Mouse (Mus musculus) heart, embryonic 12.5 days (tissue): Measurements from ENCODE around the gene Tfeb. TPM values are rescaled to one million over a fixed set of nuclear protein-coding genes. Genes with fewer than 3 reads are reported as not detected.

Experiments
- ATAC-seq: fragments of 200-750 bp; cut with Nextera tagmentation; 2 replicates; pipeline ENCODE4 v1.8.0; 2017; ENCODE audit warnings: moderate TSS enrichment, moderate library complexity; ENCODE audit not compliant: insufficient number of reproducible peaks, low FRiP score
- H3K27ac ChIP-seq: fragments of 300-500 bp; sonication (generic); 2 replicates; pipeline ENCODE4 v1.5.1; 2016; ENCODE audit warnings: mild to moderate bottlenecking, moderate library complexity; ENCODE audit not compliant: poor library complexity, severe bottlenecking
- H3K27me3 ChIP-seq: fragments of 300-500 bp; sonication (generic); replicated peaks from 2 replicates; pipeline ENCODE4 v1.6.1; 2016; ENCODE audit warnings: mild to moderate bottlenecking, moderate library complexity
- H3K36me3 ChIP-seq: fragments of 300-500 bp; sonication (generic); 2 replicates; pipeline ENCODE4 v1.6.1; 2016; ENCODE audit warnings: mild to moderate bottlenecking, moderate library complexity
- H3K4me1 ChIP-seq: fragments of 300-500 bp; sonication (generic); replicated peaks from 2 replicates; pipeline ENCODE4 v1.6.1; 2016; ENCODE audit warnings: mild to moderate bottlenecking
- H3K4me2 ChIP-seq: fragments of 300-500 bp; sonication (generic); 2 replicates; pipeline ENCODE4 v1.6.1; 2016; ENCODE audit warnings: mild to moderate bottlenecking, moderate library complexity
- H3K4me3 ChIP-seq: fragments of 300-500 bp; sonication (generic); 2 replicates; pipeline ENCODE4 v1.5.1; 2016; ENCODE audit warnings: mild to moderate bottlenecking
- H3K9ac ChIP-seq: fragments of 300-500 bp; sonication (generic); 2 replicates; pipeline ENCODE4 v1.6.1; 2016; ENCODE audit warnings: mild to moderate bottlenecking, moderate library complexity
- H3K9me3 ChIP-seq: fragments of 300-500 bp; sonication (generic); replicated peaks from 2 replicates; pipeline ENCODE4 v1.6.1; 2016; ENCODE audit warnings: mild to moderate bottlenecking, moderate library complexity
- WGBS: fragments of 180-500 bp; shearing (Covaris S2); methylation state at CpG from one replicate; pipeline ENCODE4 v1.1.7; 2016; 5-methylcytosine and 5-hydroxymethylcytosine counted together
- polyA plus RNA-seq: library from polyadenylated mRNA; unstranded; fragments of >200 nt; fragmentation: Nextera tagmentation; extraction: Ambion mirVana; gene quantifications from 2 replicates; pipeline ENCODE4 v1.2.1, GENCODE M21; 2016

Tfeb gene
- polyA plus RNA-seq, 1 experiment from 2014 or later: 22.7 TPM

GRCm38 (mm10) chr17:47833628-47834481 is 97.0 kb downstream of the Tfeb start:
- Histone ChIP-seq H3K27me3 (0 out of 2 replicates have a peak, but pooled peaks cover 11% of the 10 kb centered on the region), H3K4me3 (peak overlapping the region; percentile 70), H3K36me3 (peaks cover 16% of the 10 kb centered on the region), H3K9ac (peak overlapping the region; percentile 80), H3K4me1 (peaks cover 56% of the 10 kb centered on the region), H3K9me3 (no peaks in the 10 kb centered on the region), H3K27ac (peak overlapping the region; percentile 79), H3K4me2 (peak overlapping the region; percentile 80)
- 1% methylated on average over 45 of the region's 45 CpGs for WGBS
- no peak for ATAC-seq

GRCm38 (mm10) chr17:47834482-47834767 is 97.6 kb downstream of the Tfeb start, which contains the start of gene Mdfi:
TSS of gene Mdfi (minus strand) at chr17:47834691.
- 2% methylated on average over 18 of the region's 18 CpGs for WGBS
- peak within 1 kb of the TSS; percentile 80 for H3K9ac ChIP-seq
- 0 out of 2 replicates have a peak, but pooled peaks cover 11% of the 10 kb centered on the region for H3K27me3 ChIP-seq
- H3K27ac ChIP-seq: peak within 1 kb of the TSS; percentile 79
- peaks cover 51% of the 10 kb centered on the region for H3K4me1 ChIP-seq
- no peak for ATAC-seq
- peak within 1 kb of the TSS; percentile 80 for H3K4me2 ChIP-seq
- H3K9me3 ChIP-seq: no peaks in the 10 kb centered on the region
- peak within 1 kb of the TSS; percentile 70 for H3K4me3 ChIP-seq
- H3K36me3 ChIP-seq: peaks cover 16% of the 10 kb centered on the region

GRCm38 (mm10) chr17:47837808-47838207 is 101.0 kb downstream of the Tfeb start:
- Histone ChIP-seq H3K4me2 (no peak overlapping the region), H3K4me1 (peaks cover 27% of the 10 kb centered on the region), H3K27me3 (0 out of 2 replicates have a peak, but pooled peaks cover 11% of the 10 kb centered on the region), H3K9ac (no peak overlapping the region), H3K9me3 (no peaks in the 10 kb centered on the region), H3K36me3 (no peaks in the 10 kb centered on the region), H3K4me3 (no peak overlapping the region), H3K27ac (peak overlapping the region; percentile 12)
- 31% methylated on average over 6 of the region's 6 CpGs for WGBS
- ATAC-seq: peak; percentile 38; the same call in 1 of the 2 replicates

GRCm38 (mm10) chr17:47841521-47841920 is 104.7 kb downstream of the Tfeb start:
- no peak overlapping the region for H3K27ac ChIP-seq
- 85% methylated on average over 8 of the region's 8 CpGs for WGBS
- no peaks in the 10 kb centered on the region for H3K36me3 ChIP-seq
- peaks cover 13% of the 10 kb centered on the region for H3K4me1 ChIP-seq
- ATAC-seq: no peak
- no peak overlapping the region for H3K4me2 ChIP-seq
- no peak overlapping the region for H3K4me3 ChIP-seq
- no peak overlapping the region for H3K9ac ChIP-seq
- H3K9me3 ChIP-seq: peaks cover 6% of the 10 kb centered on the region; the same call in 1 of the 2 replicates
- H3K27me3 ChIP-seq: no peaks in the 10 kb centered on the region

Other genes starting within 250 kb of the Tfeb start
- 21.1 and 22.1 TPM in 2 replicates for gene Taf8, start 234.7 kb upstream of the Tfeb start, polyA plus RNA-seq
- 533 and 538 TPM in 2 replicates for gene Ccnd3, start 232.0 kb upstream of the Tfeb start, polyA plus RNA-seq
- 24.7 and 27.8 TPM in 2 replicates for gene Bysl, start 125.5 kb upstream of the Tfeb start, polyA plus RNA-seq
- gene Med20, start 125.4 kb upstream of the Tfeb start, polyA plus RNA-seq: 27.8 and 30.0 TPM in 2 replicates
- 1.3 and 2.7 TPM in 2 replicates for gene Gm20517, start 125.4 kb upstream of the Tfeb start, polyA plus RNA-seq
- 3.5 and 4.8 TPM in 2 replicates for gene Usp49, start 106.3 kb upstream of the Tfeb start, polyA plus RNA-seq
- 352 and 355 TPM in 2 replicates for gene Tomm6, start 48.6 kb upstream of the Tfeb start, polyA plus RNA-seq
- gene Frs3, start 48.0 kb upstream of the Tfeb start, polyA plus RNA-seq: 4.6 and 5.1 TPM in 2 replicates
- 0.15 and 0.19 TPM in 2 replicates for gene Gm21981, start 42.6 kb upstream of the Tfeb start, polyA plus RNA-seq
- 0.56 TPM in 1 of 2 replicates, not detected in the other for gene Prickle4, start 42.3 kb upstream of the Tfeb start, polyA plus RNA-seq
- gene Pgc, start 10.2 kb upstream of the Tfeb start, polyA plus RNA-seq: not detected in 2 replicates
- 11.1 and 11.2 TPM in 2 replicates for gene Mdfi, start 97.7 kb downstream of the Tfeb start, polyA plus RNA-seq
- 20.7 and 22.5 TPM in 2 replicates for gene Foxp4, start 187.6 kb downstream of the Tfeb start, polyA plus RNA-seq